Mouse (Mus musculus): Measurements from ENCODE around the gene Fgf3.
"Not testable (repeated sequence)": the region's sequence is repeated elsewhere in the genome, so short reads cannot be mapped to it uniquely, and the experiment has no call there.

Gene Fgf3

GRCm38 (mm10) chr7:144858702-144859101 lies 20.8 kb downstream of the Fgf3 start:
- no peak for DNase-seq

GRCm38 (mm10) chr7:144861056-144861768 lies 23.3 kb downstream of the Fgf3 start:
- no peak for DNase-seq

- no peak for DNase-seq
Observed at GRCm38 (mm10) chr7:144861769-144862070, 23.8 kb downstream of the Fgf3 start.

- DNase-seq, result peak; percentile 7
Observed at GRCm38 (mm10) chr7:144862126-144862525, 24.2 kb downstream of the Fgf3 start.

GRCm38 (mm10) chr7:144862712-144863111 lies 24.8 kb downstream of the Fgf3 start:
- no peak for DNase-seq

- DNase-seq, result no peak
Observed at GRCm38 (mm10) chr7:144863196-144863595, 25.3 kb downstream of the Fgf3 start.

GRCm38 (mm10) chr7:144864160-144864670 lies 26.3 kb downstream of the Fgf3 start:
- no peak for DNase-seq

- no peak for DNase-seq
Observed at GRCm38 (mm10) chr7:144867161-144867560, 29.3 kb downstream of the Fgf3 start.

GRCm38 (mm10) chr7:144867602-144868001 lies 29.7 kb downstream of the Fgf3 start:
- no peak for DNase-seq

- DNase-seq, result no peak
Observed at GRCm38 (mm10) chr7:144872420-144872819, 34.5 kb downstream of the Fgf3 start.

- no peak for DNase-seq
Observed at GRCm38 (mm10) chr7:144873160-144873559, 35.3 kb downstream of the Fgf3 start.

GRCm38 (mm10) chr7:144874226-144874625 lies 36.3 kb downstream of the Fgf3 start:
- DNase-seq, result no peak

GRCm38 (mm10) chr7:144878401-144878800 lies 40.5 kb downstream of the Fgf3 start:
- DNase-seq, result no peak

- DNase-seq, result no peak
Observed at GRCm38 (mm10) chr7:144883106-144883505, 45.2 kb downstream of the Fgf3 start.

- no peak for DNase-seq
Observed at GRCm38 (mm10) chr7:144887672-144888071, 49.8 kb downstream of the Fgf3 start.

- DNase-seq, result no peak
Observed at GRCm38 (mm10) chr7:144888564-144889299, 50.8 kb downstream of the Fgf3 start.

GRCm38 (mm10) chr7:144890661-144891060 lies 52.8 kb downstream of the Fgf3 start:
- DNase-seq, result not testable (repeated sequence)

GRCm38 (mm10) chr7:144891863-144892262 lies 54.0 kb downstream of the Fgf3 start:
- no peak for DNase-seq

- DNase-seq, result no peak
Observed at GRCm38 (mm10) chr7:144892322-144892721, 54.4 kb downstream of the Fgf3 start.
